Mouse (Mus musculus): Measurements from ENCODE around the gene Dlgap1.

DNA sequence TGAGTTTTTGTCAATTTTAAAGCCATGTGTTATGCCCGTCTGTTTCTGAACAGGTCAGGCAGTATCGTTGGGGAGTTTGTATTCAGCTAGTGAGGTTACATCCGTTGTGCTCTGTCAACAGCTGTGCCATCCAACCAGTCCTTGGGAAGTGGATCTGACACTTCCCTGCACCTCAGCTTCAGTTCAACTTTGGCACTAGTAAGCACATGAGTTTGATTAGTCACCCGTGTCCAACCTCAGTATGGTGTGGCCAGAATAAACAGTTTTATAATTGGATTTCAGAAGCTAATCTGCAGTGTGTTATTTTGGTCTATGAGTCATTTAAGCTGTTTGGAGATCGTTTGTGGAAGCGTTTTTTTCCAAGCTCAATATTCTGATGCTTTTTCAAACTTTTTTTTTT lies 35.8 kb downstream of the Dlgap1 start:
- TF ChIP-seq POLR2A (IDR thresholded peaks at IDR 0.05; ENCODE audit: low read depth, low read length) = no peak
- TF ChIP-seq CTCF (IDR thresholded peaks at IDR 0.05; ENCODE audit: borderline replicate concordance, insufficient read depth, low read length) = no peak

Measured in embryonic fibroblast, embryonic 13.5 days (primary cell).